13 mouse cellular contexts compared by ENCODE assay signal in the genomic region with DNA sequence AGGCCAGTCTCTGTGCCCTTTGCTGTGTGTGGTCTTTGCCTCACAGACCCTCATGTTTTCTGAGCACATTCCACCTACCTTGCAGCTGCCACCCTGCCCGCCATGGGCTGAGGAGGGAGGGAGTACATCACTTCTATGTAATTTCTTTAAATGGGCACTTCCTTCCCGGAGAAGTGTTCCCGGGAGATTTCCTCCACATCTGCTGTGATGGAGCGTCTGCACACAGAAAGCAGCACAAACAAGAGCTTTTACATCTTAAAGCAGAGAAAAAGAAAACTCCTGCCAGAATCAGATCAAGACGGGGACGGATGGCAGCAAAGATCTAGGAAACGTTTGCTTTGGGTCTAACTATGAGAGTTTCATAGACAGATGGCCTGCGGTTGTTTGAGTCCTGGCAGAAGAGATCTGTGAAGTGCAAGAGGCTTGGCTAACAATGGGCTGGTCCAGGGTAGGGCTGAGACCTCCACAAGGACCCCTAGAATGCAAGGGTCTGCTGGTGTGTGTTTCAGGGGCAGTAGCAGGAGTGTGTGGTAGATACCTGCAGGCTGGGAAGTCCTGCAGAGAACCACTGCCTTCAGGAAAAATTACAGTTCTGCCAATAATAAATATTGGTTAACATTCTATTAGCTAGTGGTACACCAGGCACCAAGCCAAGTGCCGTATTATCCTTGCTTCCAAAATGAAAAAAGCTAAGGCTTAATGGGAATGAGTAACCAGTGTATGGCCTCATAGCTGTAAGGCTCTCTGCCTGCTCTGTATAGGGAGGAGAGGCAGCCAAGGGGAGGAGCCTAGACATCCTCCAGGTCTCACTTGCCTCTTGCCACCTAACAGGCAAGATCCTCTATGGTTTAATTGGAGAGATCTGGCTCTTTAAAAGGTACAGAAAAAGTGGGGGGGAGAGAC. TPM values are rescaled to one million over a fixed set of nuclear protein-coding genes. Genes with fewer than 3 reads are reported as not detected.
A peak's percentile ranks its signal among the peaks of the same experiment; 100 is the strongest.
DNase-seq lines count a peak whose midpoint lies in the region; ATAC-seq and TF ChIP-seq lines count a peak whose summit lies in the region.
"Had no signal": no experiment of that assay in that cellular context is flagged by ENCODE, and none has a peak within 500 bp of the region (broad histone marks: within the 10 kb centered on the region; RNA-seq: fewer than 3 reads in every experiment).

No protein-coding gene starts in this region.

- ATAC-seq in forebrain, embryonic 13.5 days, result peak; percentile 41; the same call in 1 of the 2 replicates
- ATAC-seq in forebrain, embryonic 12.5 days (ENCODE audit: low FRiP score), result no peak
- no peak for ATAC-seq in limb, embryonic 12.5 days (ENCODE audit: insufficient number of reproducible peaks, insufficient read depth, low FRiP score, low TSS enrichment, low read depth)
- no peak for ATAC-seq in megakaryocyte, adult 5-6 weeks (ENCODE audit: poor library complexity, severe bottlenecking)
- no peak for ATAC-seq in intestine, postnatal 0 days
- ATAC-seq: Patski had no signal

- H3K4me2 ChIP-seq in forebrain, embryonic 13.5 days, result no peak overlapping the region
- H3K4me2 ChIP-seq in forebrain, embryonic 12.5 days, result no peak overlapping the region
- no peak overlapping the region for H3K4me2 ChIP-seq in limb, embryonic 12.5 days
- H3K4me2 ChIP-seq in intestine, postnatal 0 days (replicated peaks; ENCODE audit: low read depth), result no peak overlapping the region

- H3K27me3 ChIP-seq in forebrain, embryonic 13.5 days, result no peaks in the 10 kb centered on the region
- H3K27me3 ChIP-seq in forebrain, embryonic 12.5 days, result no peaks in the 10 kb centered on the region
- no peaks in the 10 kb centered on the region for H3K27me3 ChIP-seq in limb, embryonic 12.5 days
- no peaks in the 10 kb centered on the region for H3K27me3 ChIP-seq in intestine, postnatal 0 days (replicated peaks; ENCODE audit: control insufficient read depth, insufficient read depth, low read length)
- H3K27me3 ChIP-seq: Patski had no signal

- 0 out of 2 replicates have a peak overlapping the region, but pooled peaks have one; percentile 3 for H3K9ac ChIP-seq in forebrain, embryonic 13.5 days
- no peak overlapping the region for H3K9ac ChIP-seq in forebrain, embryonic 12.5 days
- no peak overlapping the region for H3K9ac ChIP-seq in limb, embryonic 12.5 days (replicated peaks)
- H3K9ac ChIP-seq in intestine, postnatal 0 days (ENCODE audit: low read depth, low read length), result no peak overlapping the region

- H3K27ac ChIP-seq in forebrain, embryonic 13.5 days, result peak overlapping the region; percentile 69
- no peak overlapping the region for H3K27ac ChIP-seq in forebrain, embryonic 12.5 days
- peak overlapping the region; percentile 50; the same call in 1 of the 2 replicates for H3K27ac ChIP-seq in limb, embryonic 12.5 days
- H3K27ac ChIP-seq in intestine, postnatal 0 days (ENCODE audit: low read depth, low read length), result no peak overlapping the region

- DNase-seq in right cerebral cortex, adult 2 months (ENCODE audit: low spot score in 2 of 2), result peak; percentile 40 to 56
- DNase-seq in right cerebral cortex, postnatal 4 days, result no peak
- DNase-seq in gastrocnemius, postnatal 25 days, result no peak
- DNase-seq: heart, adult 11 months; kidney, adult 11 months had no signal

- H3K9me3 ChIP-seq in forebrain, embryonic 13.5 days (replicated peaks), result no peaks in the 10 kb centered on the region
- H3K9me3 ChIP-seq in forebrain, embryonic 12.5 days, result no peaks in the 10 kb centered on the region
- H3K9me3 ChIP-seq in limb, embryonic 12.5 days, result no peaks in the 10 kb centered on the region
- no peaks in the 10 kb centered on the region for H3K9me3 ChIP-seq in intestine, postnatal 0 days (ENCODE audit: control insufficient read depth)

- H3K36me3 ChIP-seq in forebrain, embryonic 13.5 days (ENCODE audit: poor library complexity, severe bottlenecking), result no peaks in the 10 kb centered on the region
- no peaks in the 10 kb centered on the region for H3K36me3 ChIP-seq in forebrain, embryonic 12.5 days (replicated peaks)
- no peaks in the 10 kb centered on the region for H3K36me3 ChIP-seq in limb, embryonic 12.5 days
- no peaks in the 10 kb centered on the region for H3K36me3 ChIP-seq in intestine, postnatal 0 days (ENCODE audit: control insufficient read depth, insufficient read depth)

- 57% methylated on average over 9 of the region's 9 CpGs for WGBS in forebrain, embryonic 13.5 days
- 61% methylated on average over 9 of the region's 9 CpGs for WGBS in forebrain, embryonic 12.5 days
- 57% methylated on average over 9 of the region's 9 CpGs for WGBS in limb, embryonic 12.5 days
- 54% methylated on average over 9 of the region's 9 CpGs for WGBS in intestine, postnatal 0 days

- peaks cover 30% of the 10 kb centered on the region for H3K4me1 ChIP-seq in forebrain, embryonic 13.5 days
- no peaks in the 10 kb centered on the region for H3K4me1 ChIP-seq in forebrain, embryonic 12.5 days
- H3K4me1 ChIP-seq in limb, embryonic 12.5 days (replicated peaks), result peaks cover 12% of the 10 kb centered on the region
- H3K4me1 ChIP-seq in intestine, postnatal 0 days (replicated peaks; ENCODE audit: control insufficient read depth, insufficient read depth, low read length), result no peaks in the 10 kb centered on the region

- no peak overlapping the region for H3K4me3 ChIP-seq in forebrain, embryonic 13.5 days
- H3K4me3 ChIP-seq in forebrain, embryonic 12.5 days (replicated peaks), result no peak overlapping the region
- H3K4me3 ChIP-seq in limb, embryonic 12.5 days (replicated peaks), result no peak overlapping the region
- no peak overlapping the region for H3K4me3 ChIP-seq in intestine, postnatal 0 days (ENCODE audit: low read depth, low read length)

- TF ChIP-seq CTCF in intestine, postnatal 0 days (IDR thresholded peaks at IDR 0.05; ENCODE audit: low read depth), result no peak

RNA-seq across cellular contexts. Expression of gene Myog, which starts 16.0 kb away (rescaled TPM):
- polyA plus RNA-seq in forebrain, embryonic 13.5 days (2015; fragmentation: Nextera tagmentation; extraction: Ambion mirVana), result not detected in 2 replicates
- polyA plus RNA-seq in forebrain, embryonic 12.5 days (2016; fragmentation: Nextera tagmentation; extraction: Ambion mirVana), result 1.2 TPM in 1 of 2 replicates, not detected in the other
- 108 and 119 TPM in 2 replicates for polyA plus RNA-seq in limb, embryonic 12.5 days (2016; fragmentation: Nextera tagmentation; extraction: Ambion mirVana)
- not detected in 2 replicates for total RNA-seq in megakaryocyte, adult 5-6 weeks (2015)
- not detected in 2 replicates for total RNA-seq in megakaryocyte, adult 5-6 weeks (2017)
- 10 to 100 TPM; 16.2 to 26.0 TPM for total RNA-seq in gastrocnemius, postnatal 25 days (2021)
- 0.08 TPM in 1 of 2 replicates, not detected in the other for polyA plus RNA-seq in intestine, postnatal 0 days (2015; fragmentation: Nextera tagmentation; extraction: Ambion mirVana)
- total RNA-seq: left cerebral cortex, postnatal 10 days had no signal
- polyA plus RNA-seq: Patski; small intestine, adult 2 months had no signal

RNA-seq across cellular contexts. Expression of gene Adora1, which starts 38.5 kb away (rescaled TPM):
- polyA plus RNA-seq in forebrain, embryonic 13.5 days (2015; fragmentation: Nextera tagmentation; extraction: Ambion mirVana), result 3.3 and 4.6 TPM in 2 replicates
- 1.4 and 1.8 TPM in 2 replicates for polyA plus RNA-seq in forebrain, embryonic 12.5 days (2016; fragmentation: Nextera tagmentation; extraction: Ambion mirVana)
- polyA plus RNA-seq in limb, embryonic 12.5 days (2016; fragmentation: Nextera tagmentation; extraction: Ambion mirVana), result 1.5 and 3.0 TPM in 2 replicates
- not detected in 2 replicates for total RNA-seq in megakaryocyte, adult 5-6 weeks (2015)
- total RNA-seq in megakaryocyte, adult 5-6 weeks (2017), result not detected in 2 replicates
- 1 to 10 TPM in 1 of 2 experiments, under 1 TPM in 1; 0.49 to 2.7 TPM for total RNA-seq in gastrocnemius, postnatal 25 days (2021)
- 2.2 and 2.4 TPM in 2 replicates for polyA plus RNA-seq in intestine, postnatal 0 days (2015; fragmentation: Nextera tagmentation; extraction: Ambion mirVana)

RNA-seq across cellular contexts. Expression of gene Ppfia4, which starts 59.0 kb away (rescaled TPM):
- polyA plus RNA-seq in forebrain, embryonic 13.5 days (2015; fragmentation: Nextera tagmentation; extraction: Ambion mirVana), result 3.5 and 3.7 TPM in 2 replicates
- 3.1 and 3.2 TPM in 2 replicates for polyA plus RNA-seq in forebrain, embryonic 12.5 days (2016; fragmentation: Nextera tagmentation; extraction: Ambion mirVana)
- polyA plus RNA-seq in limb, embryonic 12.5 days (2016; fragmentation: Nextera tagmentation; extraction: Ambion mirVana), result 6.5 and 6.7 TPM in 2 replicates
- 43.1 and 50.5 TPM in 2 replicates for total RNA-seq in megakaryocyte, adult 5-6 weeks (2015)
- total RNA-seq in megakaryocyte, adult 5-6 weeks (2017), result 47.0 and 55.6 TPM in 2 replicates
- total RNA-seq in gastrocnemius, postnatal 25 days (2021), result 1 to 10 TPM in 1 of 2 experiments, under 1 TPM in 1; 0.97 to 1.0 TPM
- polyA plus RNA-seq in intestine, postnatal 0 days (2015; fragmentation: Nextera tagmentation; extraction: Ambion mirVana), result 2.4 and 2.5 TPM in 2 replicates

Comparison
In these comparisons a context has a peak if more than half of its experiments do, and no peak if none do; other contexts are left out.
1. H3K27ac ChIP-seq: peak in forebrain, embryonic 13.5 days (single experiment) and limb, embryonic 12.5 days (single experiment); none in forebrain, embryonic 12.5 days (single experiment) and intestine, postnatal 0 days (single experiment).
2. DNase-seq: peak in right cerebral cortex, adult 2 months (2 of 2); none in right cerebral cortex, postnatal 4 days (single experiment) and gastrocnemius, postnatal 25 days (single experiment).
3. RNA of gene Myog, which starts 16.0 kb away (polyA plus RNA-seq): 108 to 119 TPM in limb, embryonic 12.5 days; 1.2 TPM in forebrain, embryonic 12.5 days, 0.08 TPM in intestine, postnatal 0 days and not detected in forebrain, embryonic 13.5 days; every median in the first group is over 10 times any median in the second.